Mouse (Mus musculus) central nervous system, embryonic 18 days (tissue): ENCODE measurements around the gene Srcap. TPM values are rescaled to one million over a fixed set of nuclear protein-coding genes. Genes with fewer than 3 reads are reported as not detected.

Experiments
- polyA plus RNA-seq: library from polyadenylated mRNA; depleted of rRNA; stranded (reverse); fragments of >200 nt; gene quantifications from 2 replicates; pipeline ENCODE4 v1.2.3, GENCODE M21; 2012; rRNA removed

Srcap gene
- 15.5 and 19.3 TPM in 2 replicates for polyA plus RNA-seq

GRCm38 (mm10) chr7:127511808-127512230 lies at the start of gene Srcap:
Srcap (plus strand) TSS chr7:127511983.

DNA sequence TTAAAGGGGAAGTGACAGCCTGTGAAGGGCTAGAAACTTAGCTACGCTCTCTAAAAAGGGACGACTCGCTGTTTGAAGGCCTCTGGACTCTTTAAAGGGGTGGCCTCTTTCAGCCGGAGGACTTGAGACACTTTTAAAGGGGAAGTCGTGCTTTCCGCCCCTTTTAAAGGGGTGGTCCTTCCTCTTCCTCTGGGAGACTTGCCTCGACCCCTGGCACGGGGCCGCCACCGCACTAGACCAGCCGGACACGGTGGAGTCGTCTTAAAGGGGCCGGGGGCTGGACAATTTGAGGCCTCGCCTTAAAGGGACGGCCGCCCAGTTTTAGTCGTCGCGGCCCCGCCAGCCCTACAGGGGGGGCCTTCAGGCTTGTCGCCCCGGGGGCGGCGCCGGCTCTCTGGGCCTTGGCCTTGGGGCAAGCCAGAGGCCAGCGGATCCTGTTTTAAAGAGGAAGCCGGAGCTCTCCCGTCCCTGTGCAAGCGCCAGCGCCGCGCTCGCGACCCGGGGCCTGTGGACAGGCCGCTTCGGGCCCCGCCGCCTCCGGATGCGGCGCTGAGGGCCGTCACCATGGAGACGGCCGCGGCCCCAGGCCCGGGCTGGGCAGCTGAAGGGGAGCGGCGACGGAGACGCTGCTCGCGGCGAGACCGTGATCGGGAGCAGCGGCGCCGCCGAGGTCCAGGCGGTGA lies 33.0 kb upstream of the Srcap start, which contains the start of gene Fbrs:
Fbrs (plus strand) TSS at position 565 of the 683 bp plus-strand sequence.

GRCm38 (mm10) chr7:127519284-127519683 lies 7.5 kb downstream of the Srcap start, which contains the start of gene Gm42715:
Gm42715 (plus strand) TSS chr7:127519584.

DNA sequence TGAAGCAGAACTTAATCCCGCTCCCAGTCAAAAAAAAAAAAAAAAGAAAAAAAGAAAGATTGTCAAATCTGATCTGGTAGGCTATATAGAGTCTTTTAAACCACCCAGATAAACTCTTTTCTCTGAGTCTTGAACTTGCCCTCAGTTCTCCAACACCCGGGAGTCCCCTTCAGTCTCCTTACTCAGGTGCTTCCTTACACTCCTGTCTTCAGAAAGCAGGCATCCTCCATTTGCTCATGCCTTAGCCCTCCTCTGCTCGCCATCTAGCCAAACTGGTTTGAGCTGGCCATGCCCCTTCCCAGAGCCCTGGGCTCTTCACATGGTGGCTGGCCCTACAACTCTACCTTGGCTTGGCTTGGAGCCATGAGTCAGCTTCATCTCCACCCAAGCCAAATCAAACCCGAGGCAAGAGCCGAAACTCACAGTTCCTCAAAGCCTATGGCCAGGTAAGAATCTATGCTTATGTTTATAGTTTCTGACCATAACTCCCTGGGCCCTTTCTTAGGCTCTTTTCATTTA lies 49.6 kb downstream of the Srcap start, which contains the start of gene Tmem265:
Tmem265 (plus strand) TSS at position 51 of the 519 bp plus-strand sequence.

DNA sequence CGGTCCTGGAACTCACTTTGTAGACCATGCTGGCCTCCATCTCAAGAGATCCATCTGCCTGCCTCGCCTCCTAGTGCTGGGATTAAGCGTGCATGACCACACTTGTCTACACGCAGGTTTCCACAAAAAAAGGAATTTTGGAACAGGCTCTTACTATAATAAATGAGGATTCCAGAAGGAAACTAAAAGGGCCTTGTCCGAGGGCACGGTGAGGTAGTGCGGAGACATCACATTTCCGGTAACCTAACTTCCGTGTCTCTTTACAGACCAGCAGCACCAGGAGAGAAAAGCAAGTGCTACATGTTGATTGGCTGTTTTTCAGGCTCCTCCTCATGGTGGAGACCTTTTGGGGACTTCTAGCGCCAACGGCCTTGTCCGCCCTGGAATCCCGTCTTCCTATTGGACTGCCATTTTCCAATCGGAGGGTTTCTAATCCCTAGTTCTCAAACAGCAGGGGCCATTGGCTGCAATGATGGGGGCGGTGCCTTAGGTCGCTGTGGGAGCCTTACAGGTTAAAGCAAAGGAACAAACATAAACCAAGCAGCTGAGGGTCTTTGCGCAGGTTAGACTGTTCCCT lies 61.2 kb downstream of the Srcap start, which contains the start of gene Phkg2:
Phkg2 (plus strand) TSS at position 446 of the 577 bp plus-strand sequence.

GRCm38 (mm10) chr7:127588011-127588871 lies 76.5 kb downstream of the Srcap start, which contains the start of the genes Ccdc189 and Rnf40:
Ccdc189 (minus strand) TSS chr7:127588595.
Rnf40 (plus strand) TSS chr7:127588767.

Other genes starting within 250 kb of the Srcap start
- gene Sephs2, start 237.9 kb upstream of the Srcap start, polyA plus RNA-seq, result 28.4 and 29.9 TPM in 2 replicates
- 0.47 and 0.57 TPM in 2 replicates for gene Itgal, start 215.7 kb upstream of the Srcap start, polyA plus RNA-seq
- gene Zfp768, start 166.4 kb upstream of the Srcap start, polyA plus RNA-seq, result 26.9 and 27.0 TPM in 2 replicates
- 6.8 and 7.0 TPM in 2 replicates for gene Zfp747, start 135.9 kb upstream of the Srcap start, polyA plus RNA-seq
- gene 9130019O22Rik, start 124.8 kb upstream of the Srcap start, polyA plus RNA-seq, result 3.2 and 3.4 TPM in 2 replicates
- 5.2 and 5.5 TPM in 2 replicates for gene E430018J23Rik, start 118.4 kb upstream of the Srcap start, polyA plus RNA-seq
- 3.9 and 4.6 TPM in 2 replicates for gene Zfp764, start 105.2 kb upstream of the Srcap start, polyA plus RNA-seq
- 17.7 and 18.9 TPM in 2 replicates for gene Zfp688, start 89.9 kb upstream of the Srcap start, polyA plus RNA-seq
- gene Zfp689, start 62.8 kb upstream of the Srcap start, polyA plus RNA-seq, result 9.2 and 10.9 TPM in 2 replicates
- gene Prr14, start 52.4 kb upstream of the Srcap start, polyA plus RNA-seq, result 54.7 and 57.7 TPM in 2 replicates
- gene Fbrs, start 32.8 kb upstream of the Srcap start, polyA plus RNA-seq, result 18.1 and 24.0 TPM in 2 replicates
- 13.4 and 14.3 TPM in 2 replicates for gene Gm42715, start 7.6 kb downstream of the Srcap start, polyA plus RNA-seq
- 1.3 and 2.7 TPM in 2 replicates for gene Tmem265, start 49.4 kb downstream of the Srcap start, polyA plus RNA-seq
- gene Phkg2, start 61.4 kb downstream of the Srcap start, polyA plus RNA-seq, result 111 and 112 TPM in 2 replicates
- 13.5 TPM in 2 replicates for gene Ccdc189, start 76.6 kb downstream of the Srcap start, polyA plus RNA-seq
- gene Rnf40, start 76.8 kb downstream of the Srcap start, polyA plus RNA-seq, result 46.9 and 49.5 TPM in 2 replicates
- 28.9 and 29.8 TPM in 2 replicates for gene Zfp629, start 103.8 kb downstream of the Srcap start, polyA plus RNA-seq
- gene Bcl7c, start 196.9 kb downstream of the Srcap start, polyA plus RNA-seq, result 55.6 and 57.5 TPM in 2 replicates
- 10.1 and 11.8 TPM in 2 replicates for gene Ctf1, start 200.8 kb downstream of the Srcap start, polyA plus RNA-seq
- gene Ctf2, start 220.2 kb downstream of the Srcap start, polyA plus RNA-seq, result not detected in 2 replicates
- gene Fbxl19, start 232.6 kb downstream of the Srcap start, polyA plus RNA-seq, result 122 and 135 TPM in 2 replicates